Mouse (Mus musculus): ENCODE data around the gene Akap1. TPM values are rescaled to one million over a fixed set of nuclear protein-coding genes. Genes with fewer than 3 reads are reported as not detected.
A peak's percentile ranks its signal among the peaks of the same experiment; 100 is the strongest.
"Not testable (repeated sequence)": the region's sequence is repeated elsewhere in the genome, so short reads cannot be mapped to it uniquely, and the experiment has no call there.

The Akap1 gene
- polyA plus RNA-seq, 1 experiment from 2014 or later: 20.6 TPM

- not testable (repeated sequence) for H3K36me3 ChIP-seq (ENCODE audit: insufficient read depth); ATAC-seq (ENCODE audit: insufficient read depth); H3K9ac ChIP-seq; H3K27ac ChIP-seq (ENCODE audit: low read depth); H3K9me3 ChIP-seq (ENCODE audit: low read depth, low read length); H3K4me1 ChIP-seq (ENCODE audit: insufficient read depth); H3K4me3 ChIP-seq (ENCODE audit: low read depth, low read length); H3K4me2 ChIP-seq; DNase-seq; H3K27me3 ChIP-seq (ENCODE audit: insufficient read depth, low read length)
- 90% methylated on average over 9 of the region's 12 CpGs for WGBS
Measured at GRCm38 (mm10) chr11:88891446-88891845, 27.1 kb upstream of the Akap1 start.

GRCm38 (mm10) chr11:88890904-88891303 is 26.5 kb upstream of the Akap1 start:
- not testable (repeated sequence) for DNase-seq

DNA sequence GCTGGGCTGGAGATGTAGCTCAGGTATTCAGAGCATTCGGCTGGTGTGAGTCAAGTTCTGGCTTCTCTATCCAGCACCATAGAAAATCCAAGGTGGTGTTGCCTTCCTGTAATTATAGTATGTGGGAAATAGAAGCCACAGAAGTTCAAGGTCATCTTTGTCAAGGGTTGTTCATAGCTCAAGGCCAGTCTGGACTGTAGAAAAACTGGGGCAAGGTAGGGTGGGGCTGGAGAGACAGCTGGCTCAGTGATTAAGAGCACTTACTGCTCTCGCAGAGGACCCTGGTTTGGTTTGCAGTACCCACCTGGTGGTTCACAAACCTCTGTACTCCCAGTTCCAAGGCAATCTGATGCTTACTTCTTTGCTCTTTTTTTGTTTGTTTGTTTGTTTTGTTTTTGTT is 24.6 kb upstream of the Akap1 start:
- Histone ChIP-seq H3K4me2 (no peak overlapping the region), H3K9me3 (ENCODE audit: low read depth, low read length) (no peaks in the 10 kb centered on the region), H3K27me3 (ENCODE audit: insufficient read depth, low read length) (no peaks in the 10 kb centered on the region), H3K36me3 (ENCODE audit: insufficient read depth) (no peaks in the 10 kb centered on the region), H3K27ac (ENCODE audit: low read depth) (no peak overlapping the region), H3K4me1 (ENCODE audit: insufficient read depth) (no peaks in the 10 kb centered on the region), H3K4me3 (ENCODE audit: low read depth, low read length) (no peak overlapping the region), H3K9ac (no peak overlapping the region)
- 74% methylated on average over 2 of the region's 2 CpGs for WGBS
- no peak for TF ChIP-seq CTCF (IDR thresholded peaks at IDR 0.05; ENCODE audit: low read depth)
- DNase-seq: no peak
- ATAC-seq (ENCODE audit: insufficient read depth): no peak

More at GRCm38 (mm10) chr11:88890904-88891303, 26.5 kb upstream of the Akap1 start:
- not testable (repeated sequence) for H3K4me2 ChIP-seq; H3K36me3 ChIP-seq (ENCODE audit: insufficient read depth); H3K9me3 ChIP-seq (ENCODE audit: low read depth, low read length); H3K9ac ChIP-seq; H3K27ac ChIP-seq (ENCODE audit: low read depth); H3K4me1 ChIP-seq (ENCODE audit: insufficient read depth); ATAC-seq (ENCODE audit: insufficient read depth); H3K27me3 ChIP-seq (ENCODE audit: insufficient read depth, low read length); H3K4me3 ChIP-seq (ENCODE audit: low read depth, low read length)
- 86% methylated on average over 6 of the region's 11 CpGs for WGBS

- WGBS: 53% methylated on average over 8 of the region's 8 CpGs
- Histone ChIP-seq H3K27ac (ENCODE audit: low read depth) (no peak overlapping the region), H3K4me2 (no peak overlapping the region), H3K4me3 (ENCODE audit: low read depth, low read length) (no peak overlapping the region), H3K27me3 (ENCODE audit: insufficient read depth, low read length) (no peaks in the 10 kb centered on the region), H3K9me3 (ENCODE audit: low read depth, low read length) (no peaks in the 10 kb centered on the region), H3K4me1 (ENCODE audit: insufficient read depth) (no peaks in the 10 kb centered on the region), H3K36me3 (ENCODE audit: insufficient read depth) (no peaks in the 10 kb centered on the region), H3K9ac (no peak overlapping the region)
- DNase-seq (no peak), ATAC-seq (ENCODE audit: insufficient read depth) (no peak)
- no peak for TF ChIP-seq CTCF (IDR thresholded peaks at IDR 0.05; ENCODE audit: low read depth)
Measured at GRCm38 (mm10) chr11:88884376-88885065, 20.1 kb upstream of the Akap1 start.

DNA sequence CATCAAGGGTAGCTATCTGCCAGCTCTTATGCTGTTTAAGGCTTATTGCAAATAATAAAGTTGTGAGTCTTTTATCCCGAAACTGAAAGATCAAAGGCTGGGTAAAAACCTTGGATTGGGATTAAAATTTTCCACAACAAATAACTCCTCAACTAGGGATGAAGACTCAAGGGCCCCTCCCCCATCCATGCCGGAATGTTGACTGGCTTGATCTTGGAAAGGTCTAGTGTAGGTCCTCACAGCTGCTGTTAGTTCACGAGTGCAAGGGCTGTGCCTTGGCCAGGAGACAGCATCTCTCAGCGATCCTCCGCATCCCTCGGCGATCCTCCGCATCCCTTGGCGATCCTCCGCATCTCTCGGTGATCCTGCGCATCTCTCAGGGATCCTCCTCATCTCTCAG is 13.6 kb upstream of the Akap1 start:
- Histone ChIP-seq H3K4me1 (ENCODE audit: insufficient read depth) (no peaks in the 10 kb centered on the region), H3K9me3 (ENCODE audit: low read depth, low read length) (no peaks in the 10 kb centered on the region), H3K4me3 (ENCODE audit: low read depth, low read length) (no peak overlapping the region), H3K27ac (ENCODE audit: low read depth) (no peak overlapping the region), H3K4me2 (no peak overlapping the region), H3K27me3 (ENCODE audit: insufficient read depth, low read length) (peaks cover 6% of the 10 kb centered on the region; the same call in 1 of the 2 replicates), H3K9ac (no peak overlapping the region), H3K36me3 (ENCODE audit: insufficient read depth) (no peaks in the 10 kb centered on the region)
- TF ChIP-seq CTCF (IDR thresholded peaks at IDR 0.05; ENCODE audit: low read depth): no peak
- ATAC-seq (ENCODE audit: insufficient read depth) (no peak), DNase-seq (no peak)
- 88% methylated on average over 12 of the region's 12 CpGs for WGBS

- peak overlapping the region; percentile 36 for H3K4me3 ChIP-seq (ENCODE audit: low read depth, low read length)
- DNase-seq (peak; percentile 41), ATAC-seq (ENCODE audit: insufficient read depth) (no peak)
- WGBS: 1% methylated on average over 10 of the region's 10 CpGs
- peaks cover 8% of the 10 kb centered on the region; the same call in 1 of the 2 replicates for H3K27me3 ChIP-seq (ENCODE audit: insufficient read depth, low read length)
- TF ChIP-seq CTCF (IDR thresholded peaks at IDR 0.05; ENCODE audit: low read depth): no peak
- no peaks in the 10 kb centered on the region for H3K4me1 ChIP-seq (ENCODE audit: insufficient read depth)
- H3K4me2 ChIP-seq: peak overlapping the region; percentile 68
- no peak overlapping the region for H3K27ac ChIP-seq (ENCODE audit: low read depth)
- no peaks in the 10 kb centered on the region for H3K36me3 ChIP-seq (ENCODE audit: insufficient read depth)
- no peaks in the 10 kb centered on the region for H3K9me3 ChIP-seq (ENCODE audit: low read depth, low read length)
- peak overlapping the region; percentile 52 for H3K9ac ChIP-seq
Measured at GRCm38 (mm10) chr11:88873667-88874030, 9.3 kb upstream of the Akap1 start.

GRCm38 (mm10) chr11:88873027-88873666 is 8.8 kb upstream of the Akap1 start:
- Histone ChIP-seq H3K4me2 (peak overlapping the region; percentile 68), H3K36me3 (ENCODE audit: insufficient read depth) (no peaks in the 10 kb centered on the region), H3K9me3 (ENCODE audit: low read depth, low read length) (no peaks in the 10 kb centered on the region), H3K4me3 (ENCODE audit: low read depth, low read length) (peak overlapping the region; percentile 36), H3K4me1 (ENCODE audit: insufficient read depth) (no peaks in the 10 kb centered on the region), H3K27ac (ENCODE audit: low read depth) (no peak overlapping the region), H3K27me3 (ENCODE audit: insufficient read depth, low read length) (peaks cover 8% of the 10 kb centered on the region; the same call in 1 of the 2 replicates), H3K9ac (peak overlapping the region; percentile 52)
- TF ChIP-seq CTCF (IDR thresholded peaks at IDR 0.05; ENCODE audit: low read depth): no peak
- ATAC-seq (ENCODE audit: insufficient read depth) (no peak), DNase-seq (no peak)
- 3% methylated on average over 20 of the region's 20 CpGs for WGBS

Data from lung, embryonic 14.5 days (tissue).